Mouse (Mus musculus): Measurements from ENCODE around the gene Rad54l2.

The Rad54l2 gene

GRCm38 (mm10) chr9:106676571-106676970, 112.4 kb downstream of the Rad54l2 start:
- no peak for DNase-seq (ENCODE audit: low read depth, low spot score)

DNA sequence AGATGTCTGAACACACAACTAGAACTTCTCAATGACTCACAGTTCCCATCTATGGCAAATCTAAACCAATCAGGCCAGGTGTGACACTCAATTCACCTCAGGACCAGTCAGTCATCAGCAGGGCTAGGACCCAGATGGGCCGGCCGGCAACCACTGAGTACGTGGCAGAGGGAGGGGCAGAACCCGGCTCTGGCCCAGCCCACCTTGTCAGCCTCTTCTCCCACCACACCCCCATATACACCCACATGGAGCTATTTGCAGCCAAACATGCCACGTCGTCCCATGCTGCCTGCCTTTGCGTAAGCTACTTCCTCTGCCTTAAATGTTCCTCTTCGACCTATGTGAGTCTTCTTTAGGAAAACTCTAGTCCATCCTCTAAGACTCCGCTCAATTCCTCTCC, 113.0 kb downstream of the Rad54l2 start:
- no peak for DNase-seq (ENCODE audit: low read depth, low spot score)

GRCm38 (mm10) chr9:106675480-106675879, 113.5 kb downstream of the Rad54l2 start:
- peak; percentile 82 for DNase-seq (ENCODE audit: low read depth, low spot score)

DNA sequence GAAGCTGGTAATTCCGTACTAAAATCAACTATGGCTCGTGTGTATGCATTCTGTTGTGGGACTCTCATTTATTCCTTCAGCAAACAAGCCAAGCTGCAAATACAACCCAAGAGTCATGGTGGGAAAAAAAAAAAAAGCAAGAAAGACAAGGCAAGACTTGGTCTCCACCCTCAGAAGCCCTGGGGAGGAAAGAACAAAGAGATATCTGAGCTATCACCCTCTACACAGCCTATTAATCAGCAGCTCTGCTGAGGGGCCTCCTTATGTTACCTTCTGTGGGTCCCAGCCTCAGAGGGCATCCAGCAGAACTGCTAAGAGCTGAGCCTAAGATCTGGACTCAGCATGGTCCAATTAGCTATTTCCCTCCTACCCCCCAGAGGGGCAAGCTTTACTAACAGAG, 115.1 kb downstream of the Rad54l2 start:
- DNase-seq (ENCODE audit: low read depth, low spot score): no peak

GRCm38 (mm10) chr9:106664856-106665255, 124.1 kb downstream of the Rad54l2 start:
- no peak for DNase-seq (ENCODE audit: low read depth, low spot score)

DNA sequence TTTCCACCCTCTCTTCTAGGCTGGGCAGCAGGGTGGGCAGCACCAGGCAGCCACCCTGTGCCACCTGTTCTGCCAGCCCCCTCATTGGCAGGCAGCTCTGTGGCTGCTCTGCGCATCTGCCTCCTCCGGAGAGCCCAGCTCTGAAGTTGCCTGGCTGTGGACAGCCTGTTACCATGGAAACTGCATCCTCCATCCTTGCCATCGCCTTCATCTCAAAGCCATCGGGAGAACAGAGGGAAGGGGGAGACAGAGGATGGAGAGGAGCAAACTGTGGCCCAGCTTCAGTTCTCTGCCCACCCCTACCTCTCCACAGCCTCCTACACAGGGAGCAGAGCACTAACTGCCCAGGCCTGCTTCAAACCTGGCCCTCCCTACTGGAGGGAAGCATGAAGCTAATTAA, 124.6 kb downstream of the Rad54l2 start:
- no peak for DNase-seq (ENCODE audit: low read depth, low spot score)

- no peak for DNase-seq (ENCODE audit: low read depth, low spot score)
Measured at GRCm38 (mm10) chr9:106663200-106663599, 125.8 kb downstream of the Rad54l2 start.

- no peak for DNase-seq (ENCODE audit: low read depth, low spot score)
Measured at GRCm38 (mm10) chr9:106659935-106660334, 129.1 kb downstream of the Rad54l2 start.

GRCm38 (mm10) chr9:106659441-106659840, 129.6 kb downstream of the Rad54l2 start:
- no peak for DNase-seq (ENCODE audit: low read depth, low spot score)

DNA sequence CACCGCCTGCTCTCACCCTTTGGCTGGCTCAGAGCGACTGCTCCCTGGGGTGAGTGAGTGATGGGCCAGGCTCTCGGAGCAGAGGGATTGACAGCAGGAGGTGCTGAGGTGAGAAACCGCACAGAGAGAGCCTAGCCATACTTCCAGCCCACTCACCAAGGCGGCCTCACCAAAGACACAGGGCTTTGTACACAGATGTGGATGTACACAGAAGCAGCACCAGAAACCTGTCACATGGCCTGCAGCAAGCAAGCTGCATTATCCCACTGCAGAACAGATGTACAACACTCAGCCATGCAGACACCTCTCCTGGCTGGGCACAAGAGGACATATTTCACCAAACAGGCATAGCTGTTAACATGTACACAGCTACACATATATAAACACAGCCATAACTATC, 131.4 kb downstream of the Rad54l2 start:
- DNase-seq (ENCODE audit: low read depth, low spot score): no peak

DNA sequence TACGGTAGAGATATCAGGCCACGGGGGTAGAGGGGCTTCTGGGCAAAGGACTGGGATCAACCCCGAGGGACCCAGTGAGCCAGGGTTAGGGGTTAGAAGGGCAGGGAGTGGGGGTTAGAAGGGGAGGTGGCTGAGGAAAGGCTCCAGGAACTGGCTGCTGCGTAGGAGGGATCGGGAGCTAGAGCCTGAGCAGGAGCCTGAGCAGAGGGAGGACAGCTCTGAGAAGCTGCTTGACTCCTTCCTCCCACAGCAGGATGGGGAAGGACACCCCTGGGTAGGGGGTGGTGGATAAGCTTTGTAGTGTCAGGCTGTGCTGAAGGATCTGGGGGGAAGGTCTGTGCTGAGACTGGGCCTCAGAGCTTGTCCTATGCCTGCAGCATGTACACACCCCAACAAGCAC, 132.2 kb downstream of the Rad54l2 start:
- DNase-seq (ENCODE audit: low read depth, low spot score): no peak

DNA sequence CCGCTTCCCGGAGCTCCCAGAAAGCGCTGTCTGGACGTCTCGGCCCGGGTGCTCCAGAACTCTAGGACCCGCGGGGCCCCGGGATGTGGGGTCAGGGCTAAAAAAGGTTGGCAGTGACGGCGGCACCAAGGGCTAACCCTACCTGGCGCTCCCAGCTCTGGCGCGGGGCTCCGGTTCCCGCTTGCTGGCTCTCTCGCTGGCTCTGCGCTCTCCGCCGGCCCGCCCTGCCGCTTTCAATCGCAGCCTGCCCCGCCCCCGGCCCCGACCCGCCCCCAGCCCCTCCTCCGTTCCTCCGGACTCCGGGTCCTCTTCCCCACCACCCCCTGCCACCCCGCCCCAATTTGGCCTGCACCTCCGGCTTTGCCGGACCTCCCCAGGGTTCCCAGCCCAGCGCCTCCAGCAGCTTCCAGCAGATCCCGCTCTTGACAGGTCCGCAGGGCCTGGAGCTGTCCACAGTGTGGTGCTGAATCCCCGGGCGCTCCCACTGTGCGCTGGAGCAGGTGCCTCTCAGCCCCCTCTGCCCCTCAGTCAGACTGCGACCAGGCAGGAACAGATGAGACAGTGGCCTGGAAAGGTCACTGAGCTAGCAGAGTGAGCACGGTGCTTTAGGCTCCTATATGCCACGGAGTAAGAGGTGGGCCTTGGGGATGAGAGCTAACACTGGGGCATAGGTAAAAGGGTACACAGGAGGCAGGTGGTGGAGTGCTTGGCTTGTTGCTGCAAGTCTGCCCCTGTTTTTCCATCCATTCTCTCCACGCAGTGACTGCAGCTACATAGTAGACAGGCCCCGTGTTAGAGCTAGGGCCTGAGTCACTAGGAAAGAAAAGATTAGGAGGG, 132.9 kb downstream of the Rad54l2 start, which contains the start of gene Grm2:
Grm2 (minus strand) TSS at position 199 of the 837 bp plus-strand sequence.
- peak; percentile 85 for DNase-seq (ENCODE audit: low read depth, low spot score)

DNA sequence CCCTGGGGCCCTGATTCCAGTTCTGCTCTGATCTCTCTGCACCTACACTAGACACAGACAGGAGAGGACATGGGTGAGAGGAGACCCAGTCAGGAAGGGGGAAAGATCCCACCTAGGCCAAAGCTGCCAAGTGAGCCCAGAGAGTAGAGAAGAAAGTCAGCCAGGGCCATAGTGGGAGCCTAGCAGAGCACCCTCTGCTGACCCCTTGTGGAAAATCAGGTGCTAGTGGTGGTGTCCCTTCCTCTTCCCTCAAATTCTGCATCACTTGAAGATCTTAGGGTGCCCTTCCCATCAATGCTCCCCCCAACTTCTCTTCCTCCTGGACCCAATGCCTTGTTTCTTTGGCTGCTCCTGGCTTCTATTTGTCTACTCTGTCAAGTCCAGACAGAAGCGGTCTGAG, 136.3 kb downstream of the Rad54l2 start:
- no peak for DNase-seq (ENCODE audit: low read depth, low spot score)

DNA sequence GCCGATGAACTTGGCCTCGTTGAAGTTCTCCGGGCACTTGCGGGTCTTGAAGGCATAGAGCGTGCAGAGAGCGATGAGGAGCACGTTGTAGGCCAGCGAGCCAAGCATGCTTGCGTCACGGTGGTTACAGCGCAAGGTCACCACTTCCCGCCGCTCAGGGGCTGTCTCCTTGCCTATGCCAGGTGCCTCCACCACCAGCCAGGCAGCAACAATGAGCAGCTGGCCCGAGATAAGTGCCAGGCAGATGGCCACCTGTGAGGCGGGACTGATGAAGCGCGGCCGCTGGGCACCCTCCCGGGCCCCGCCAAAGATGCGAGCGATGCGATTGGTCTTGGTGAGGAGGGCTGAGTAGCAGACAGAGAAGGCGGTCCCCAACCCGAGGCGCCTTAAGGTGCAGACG, 141.8 kb downstream of the Rad54l2 start:
- no peak for DNase-seq (ENCODE audit: low read depth, low spot score)

GRCm38 (mm10) chr9:106645684-106646271, 143.2 kb downstream of the Rad54l2 start:
- peak; percentile 81 for DNase-seq (ENCODE audit: low read depth, low spot score)

DNA sequence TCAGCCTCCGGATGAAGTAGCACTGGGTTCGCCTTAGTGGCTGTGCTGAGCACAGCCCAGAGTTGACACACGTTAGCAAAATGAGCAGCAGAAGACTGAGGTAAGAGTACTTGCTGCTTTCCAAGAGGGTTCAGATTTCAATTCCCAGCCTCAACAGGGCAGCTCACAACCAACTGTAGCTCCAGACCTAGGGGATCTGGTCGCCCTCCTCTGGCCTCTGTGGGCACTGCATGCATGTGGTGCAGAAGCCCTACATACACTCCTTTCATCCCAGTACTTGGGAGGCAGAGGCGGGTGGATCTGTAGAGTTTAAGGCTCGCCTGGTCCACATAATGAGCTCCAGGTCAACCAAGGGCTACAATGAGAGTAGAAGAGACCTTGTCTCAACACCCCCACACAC, 145.2 kb downstream of the Rad54l2 start:
- peak; percentile 90 for DNase-seq (ENCODE audit: low read depth, low spot score)

DNA sequence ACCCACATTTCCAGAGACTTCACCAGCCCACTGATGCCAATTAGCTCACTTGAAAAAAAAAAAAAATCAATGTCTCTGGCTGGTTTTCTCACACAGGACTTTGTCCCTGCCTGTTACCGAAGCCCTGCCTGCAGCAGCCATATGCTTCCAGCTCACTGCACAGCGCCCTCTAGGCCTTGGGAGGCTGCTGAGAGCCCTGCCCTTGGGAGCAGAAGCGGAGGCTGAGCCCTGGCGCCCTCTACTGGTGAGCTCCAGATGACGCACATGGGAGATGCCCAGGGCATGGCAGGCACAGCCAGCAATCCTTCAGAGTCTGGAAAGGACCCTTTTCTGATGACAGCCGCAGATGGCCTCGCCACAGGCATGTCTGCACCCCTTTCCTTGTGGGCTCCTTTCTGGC, 145.9 kb downstream of the Rad54l2 start:
- DNase-seq (ENCODE audit: low read depth, low spot score): peak; percentile 93

DNA sequence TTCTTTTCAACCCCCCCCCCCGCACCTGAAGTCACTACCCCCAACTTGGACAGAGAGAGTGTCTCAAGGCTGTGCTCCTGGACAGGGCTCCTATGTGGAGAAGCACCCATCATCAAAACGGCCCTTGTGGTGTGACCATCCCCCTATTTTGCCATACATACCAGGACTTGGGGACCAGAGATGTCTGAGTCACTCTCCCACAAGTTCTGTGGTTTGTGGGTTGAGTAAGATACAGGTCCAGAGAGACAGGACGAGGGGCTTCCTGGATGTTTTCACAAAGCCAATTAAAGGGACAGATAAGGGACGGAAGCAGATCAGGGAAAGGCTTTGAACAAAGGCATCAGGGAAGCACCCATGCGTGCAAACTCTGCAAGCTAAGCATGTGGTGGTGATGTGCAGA, 147.6 kb downstream of the Rad54l2 start:
- no peak for DNase-seq (ENCODE audit: low read depth, low spot score)

DNA sequence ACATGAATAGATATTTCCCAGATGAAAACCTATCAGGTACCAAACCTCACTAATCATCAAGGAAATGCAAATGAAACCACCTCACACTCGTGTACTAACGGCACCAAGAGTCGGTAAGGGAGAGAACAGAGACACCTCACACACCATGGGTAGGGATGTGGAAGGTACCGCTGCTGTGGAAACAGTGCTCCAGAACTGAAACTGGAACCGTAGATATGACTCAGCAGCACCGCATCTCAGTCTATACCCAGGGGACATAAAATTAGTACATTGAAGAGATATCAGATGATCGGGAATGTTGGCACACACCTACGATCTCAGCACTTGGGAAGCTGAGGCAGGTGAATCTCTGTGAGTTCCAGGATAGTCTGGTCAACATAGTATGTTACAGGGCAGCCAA, 150.8 kb downstream of the Rad54l2 start:
- DNase-seq (ENCODE audit: low read depth, low spot score): no peak
